Mouse (Mus musculus): ENCODE measurements around the gene P2ry12.

The P2ry12 gene

DNA sequence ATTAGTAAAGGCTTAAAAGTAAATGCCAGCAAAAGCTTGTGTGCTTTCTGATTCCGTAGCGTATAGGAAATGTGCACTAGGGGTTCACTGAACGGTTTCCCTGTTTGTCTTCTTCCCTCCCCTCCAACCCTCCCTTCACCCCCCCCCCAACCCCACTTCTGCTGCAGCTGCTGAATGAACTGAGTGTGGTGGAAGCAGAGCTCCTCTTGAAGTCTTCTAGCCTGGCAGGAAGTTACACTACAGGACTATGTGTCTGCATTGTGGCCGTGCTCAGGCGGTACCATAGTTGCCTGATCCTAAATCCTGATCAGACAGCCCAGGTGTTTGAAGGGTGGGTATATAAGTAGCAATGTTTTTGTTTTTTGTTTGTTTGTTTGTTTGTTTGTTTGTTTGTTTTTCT lies 27.8 kb downstream of the P2ry12 start:
- no peak for DNase-seq (ENCODE audit: low spot score)

- no peak for DNase-seq (ENCODE audit: low spot score)
Observed at GRCm38 (mm10) chr3:59230912-59231311, 31.8 kb downstream of the P2ry12 start.

DNA sequence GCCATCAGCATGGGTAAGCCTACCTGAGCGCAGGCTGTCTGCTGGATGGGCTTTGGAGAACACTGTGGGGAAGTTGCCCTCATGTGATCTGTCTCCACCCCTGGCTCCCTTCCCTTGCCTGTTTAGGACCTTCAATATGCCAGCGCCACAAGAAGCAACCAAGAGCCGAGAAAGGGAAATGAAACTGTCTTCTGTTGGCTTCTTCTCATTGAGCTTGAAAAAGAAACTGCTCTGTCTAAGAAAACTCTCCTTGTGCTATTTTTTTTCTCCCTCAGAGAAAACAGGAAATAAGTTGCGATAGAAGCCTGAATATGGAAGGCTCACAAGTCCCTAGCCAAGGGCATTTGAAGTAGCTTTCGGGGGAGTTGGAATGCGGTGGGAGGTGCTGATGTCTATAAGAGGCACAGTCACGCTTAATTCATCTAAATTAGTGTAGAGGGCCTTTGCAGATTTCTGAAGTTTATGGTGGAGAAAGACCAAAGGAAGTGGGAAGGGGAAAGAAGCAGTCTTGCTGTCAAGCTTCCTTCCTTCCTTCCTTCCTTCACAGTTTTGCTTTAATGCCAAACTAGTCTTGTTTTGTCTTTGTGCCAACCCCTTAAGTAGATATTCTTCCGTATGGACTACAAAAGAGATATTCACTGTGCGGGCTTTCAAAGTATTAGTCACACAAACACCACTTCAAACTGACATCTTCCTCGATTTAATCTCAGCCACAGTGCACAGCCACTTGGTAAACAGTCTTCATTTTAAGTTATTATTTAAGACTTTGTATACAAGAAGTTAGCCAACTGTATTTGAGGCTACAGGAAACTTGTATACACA lies 33.7 kb downstream of the P2ry12 start:
- peak; percentile 38 for DNase-seq (ENCODE audit: low spot score)

DNA sequence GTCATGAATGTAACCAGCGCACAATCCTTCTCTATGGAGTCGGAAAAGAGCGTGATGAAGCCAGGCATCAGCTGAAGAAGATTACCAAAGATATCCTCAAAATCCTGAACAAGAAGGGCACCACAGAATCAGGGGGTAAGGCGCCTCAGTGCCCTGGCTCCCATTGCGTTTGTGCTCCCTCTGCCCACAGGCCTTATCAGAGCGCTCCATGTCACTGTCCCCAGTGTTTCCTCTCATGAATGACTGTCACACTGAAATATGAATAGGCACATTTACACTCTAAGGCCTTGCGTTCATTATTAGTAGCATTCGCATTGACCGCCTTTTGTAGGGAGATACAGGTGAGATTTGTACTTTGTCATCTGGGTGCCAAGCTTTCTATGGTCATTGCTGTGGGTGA lies 35.0 kb downstream of the P2ry12 start:
- no peak for DNase-seq (ENCODE audit: low spot score)

GRCm38 (mm10) chr3:59225411-59225810 lies 37.3 kb downstream of the P2ry12 start:
- no peak for DNase-seq (ENCODE audit: low spot score)

- no peak for DNase-seq (ENCODE audit: low spot score)
Observed at GRCm38 (mm10) chr3:59222303-59222702, 40.4 kb downstream of the P2ry12 start.

DNA sequence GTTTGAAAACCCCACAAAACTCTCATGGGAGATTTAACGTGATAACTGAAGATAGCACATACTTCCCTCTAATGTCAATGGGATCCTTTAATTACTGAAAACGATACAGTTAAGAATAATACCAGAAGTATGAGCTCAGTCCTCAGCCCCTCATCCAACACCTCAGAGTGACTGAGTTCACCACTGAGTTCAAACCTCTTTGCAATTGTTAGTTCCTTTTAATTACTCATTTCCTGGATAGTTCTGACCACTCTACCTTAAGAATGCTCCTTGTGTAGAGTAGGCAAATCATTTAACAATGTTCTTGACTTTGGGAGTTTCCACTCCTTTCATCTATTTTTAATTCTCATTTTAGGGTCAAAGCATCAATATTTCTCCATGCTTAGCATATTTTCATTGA lies 43.3 kb downstream of the P2ry12 start:
- DNase-seq (ENCODE audit: low spot score) = no peak

DNA sequence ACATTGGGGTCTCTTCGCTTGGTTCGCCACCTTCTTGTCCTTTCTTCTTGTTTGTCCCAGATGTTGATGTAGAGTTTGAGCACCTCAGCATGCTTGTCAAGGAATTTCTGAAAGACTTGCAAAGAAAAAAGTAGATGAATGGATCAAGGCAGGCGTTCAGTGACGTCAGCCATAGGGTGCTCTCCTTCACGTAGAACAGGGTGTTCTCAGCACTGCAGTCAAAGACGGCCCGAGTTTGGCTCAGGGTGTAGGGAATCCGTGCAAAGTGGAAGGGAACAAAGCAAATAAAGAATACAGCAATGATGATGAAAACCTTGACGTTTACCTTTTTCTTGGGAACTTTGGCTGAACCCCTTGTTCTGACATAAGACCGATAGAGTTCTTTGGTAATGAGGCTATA lies 45.5 kb downstream of the P2ry12 start:
- no peak for DNase-seq (ENCODE audit: low spot score)

- DNase-seq (ENCODE audit: low spot score) = no peak
Observed at GRCm38 (mm10) chr3:59212404-59212803, 50.3 kb downstream of the P2ry12 start.

DNA sequence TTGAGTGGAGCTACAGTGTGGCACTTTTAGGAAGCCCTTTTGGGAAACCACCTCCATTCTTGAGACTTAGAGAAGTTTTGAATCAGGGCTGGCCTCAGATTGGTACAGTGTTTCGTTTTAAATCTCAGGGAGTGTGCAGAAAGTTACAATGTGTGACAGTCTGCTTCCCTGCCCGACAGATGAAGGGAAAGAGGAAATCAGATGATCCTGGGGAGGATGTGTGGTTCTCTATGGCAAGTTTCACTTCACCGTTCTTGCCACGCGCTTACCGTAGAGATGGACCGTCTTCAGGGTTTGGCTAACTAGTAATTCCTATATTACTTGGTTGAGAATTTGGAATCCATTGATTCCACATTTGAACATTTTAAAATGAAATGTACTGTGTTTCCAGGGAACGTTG lies 50.9 kb downstream of the P2ry12 start:
- no peak for DNase-seq (ENCODE audit: low spot score)

DNA sequence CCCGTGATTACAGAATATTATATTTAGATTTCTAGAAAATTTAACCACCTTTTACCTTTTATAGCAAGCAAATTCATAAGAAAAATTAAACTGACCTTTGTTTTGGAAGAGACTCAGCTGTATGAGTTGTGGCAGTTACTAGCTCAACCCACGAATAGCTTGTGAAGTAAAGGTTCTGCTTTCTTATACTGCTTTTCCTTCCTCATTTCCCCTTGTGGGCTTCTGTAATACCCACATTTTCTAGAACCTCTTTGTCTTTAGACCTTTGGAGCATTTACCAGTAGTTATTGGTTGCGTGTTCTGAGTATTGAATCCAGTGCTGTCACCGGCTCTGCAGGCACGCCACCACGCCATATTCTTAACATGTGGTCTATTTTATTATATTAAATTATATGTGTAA lies 51.9 kb downstream of the P2ry12 start, which contains the start of gene P2ry13:
TSS of gene P2ry13 (minus strand) at position 156 of the 400 bp plus-strand sequence.
- no peak for DNase-seq (ENCODE audit: low spot score)

DNA sequence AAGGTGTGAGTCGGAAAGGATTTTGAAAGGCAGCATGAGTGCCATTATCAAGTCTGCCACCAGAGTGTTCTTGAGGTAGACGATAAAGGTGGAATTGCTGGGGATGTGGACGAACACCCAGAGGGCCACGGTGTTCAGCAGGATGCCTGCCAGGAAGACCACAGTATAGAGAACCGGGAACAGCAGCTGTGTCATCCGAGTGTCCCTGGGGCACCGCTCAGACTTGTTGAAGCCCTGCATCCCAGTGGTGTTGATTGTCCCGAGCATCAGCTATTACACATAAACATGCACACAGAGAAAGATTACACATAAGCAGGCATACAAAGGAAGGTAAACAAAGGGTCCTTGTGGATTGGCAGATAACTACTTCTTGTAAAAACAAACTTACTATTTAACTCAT lies 52.6 kb downstream of the P2ry12 start:
- no peak for DNase-seq (ENCODE audit: low spot score)

DNA sequence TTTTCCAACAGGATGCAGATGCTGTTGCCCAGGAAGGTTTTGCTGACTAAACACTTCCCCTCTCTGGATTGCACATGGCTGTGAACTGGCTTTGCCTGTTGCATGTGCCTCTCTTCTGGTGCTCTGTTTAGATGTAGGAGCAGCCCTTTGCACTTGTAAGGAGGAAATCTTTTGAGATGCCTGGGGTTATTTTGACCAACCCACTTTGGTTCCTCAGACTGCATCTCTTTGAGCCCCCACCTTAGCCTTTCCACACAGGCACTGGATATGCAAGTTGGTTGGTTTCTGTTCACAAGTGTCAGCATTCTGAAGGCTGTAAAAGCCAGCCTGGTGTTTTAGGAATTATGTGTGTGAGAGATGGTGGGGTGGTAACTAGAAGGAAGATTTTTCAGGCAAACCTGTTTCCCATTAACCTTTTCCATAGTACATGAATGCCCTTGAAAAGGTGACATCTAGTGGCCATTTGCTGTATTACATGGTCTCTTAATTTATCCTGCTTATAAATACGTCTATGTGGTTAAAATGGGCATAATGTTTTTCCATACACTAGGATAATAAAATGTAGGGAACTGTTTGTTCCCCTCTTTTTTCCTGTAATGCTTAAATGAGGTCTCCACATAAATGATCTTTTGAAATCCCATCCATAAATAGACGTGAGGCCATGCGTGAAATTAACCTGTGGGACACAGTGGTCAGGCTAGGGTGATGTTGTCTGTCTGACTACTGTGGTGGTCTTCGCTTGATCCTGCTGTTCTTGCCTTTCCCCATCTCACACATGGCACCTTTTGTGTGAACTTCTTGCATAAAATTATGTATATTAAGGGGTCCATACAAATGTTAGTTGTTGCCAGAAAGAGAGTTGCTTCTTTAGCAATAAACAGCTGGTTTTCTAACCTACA lies 53.8 kb downstream of the P2ry12 start:
- DNase-seq (ENCODE audit: low spot score) = peak; percentile 91

DNA sequence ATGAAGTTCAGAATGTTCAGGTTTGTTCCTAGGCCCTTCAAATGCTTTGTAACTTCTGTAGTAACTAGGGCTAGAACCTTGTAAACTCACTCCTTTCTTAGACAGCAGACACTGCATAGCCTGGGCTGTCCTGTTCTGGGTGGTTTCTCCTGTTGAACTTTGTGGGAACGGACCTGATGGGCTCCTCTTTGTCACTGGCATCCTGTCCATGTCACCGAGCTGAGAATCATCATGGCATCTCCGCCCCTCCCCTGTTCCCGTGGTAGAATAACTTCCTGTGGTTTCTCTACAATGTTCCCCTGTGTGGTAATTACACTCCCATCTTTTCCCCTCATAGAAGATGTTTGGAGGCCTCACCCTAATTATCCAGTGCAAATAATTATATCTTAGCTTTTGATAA lies 56.7 kb downstream of the P2ry12 start:
- no peak for DNase-seq (ENCODE audit: low spot score)

DNA sequence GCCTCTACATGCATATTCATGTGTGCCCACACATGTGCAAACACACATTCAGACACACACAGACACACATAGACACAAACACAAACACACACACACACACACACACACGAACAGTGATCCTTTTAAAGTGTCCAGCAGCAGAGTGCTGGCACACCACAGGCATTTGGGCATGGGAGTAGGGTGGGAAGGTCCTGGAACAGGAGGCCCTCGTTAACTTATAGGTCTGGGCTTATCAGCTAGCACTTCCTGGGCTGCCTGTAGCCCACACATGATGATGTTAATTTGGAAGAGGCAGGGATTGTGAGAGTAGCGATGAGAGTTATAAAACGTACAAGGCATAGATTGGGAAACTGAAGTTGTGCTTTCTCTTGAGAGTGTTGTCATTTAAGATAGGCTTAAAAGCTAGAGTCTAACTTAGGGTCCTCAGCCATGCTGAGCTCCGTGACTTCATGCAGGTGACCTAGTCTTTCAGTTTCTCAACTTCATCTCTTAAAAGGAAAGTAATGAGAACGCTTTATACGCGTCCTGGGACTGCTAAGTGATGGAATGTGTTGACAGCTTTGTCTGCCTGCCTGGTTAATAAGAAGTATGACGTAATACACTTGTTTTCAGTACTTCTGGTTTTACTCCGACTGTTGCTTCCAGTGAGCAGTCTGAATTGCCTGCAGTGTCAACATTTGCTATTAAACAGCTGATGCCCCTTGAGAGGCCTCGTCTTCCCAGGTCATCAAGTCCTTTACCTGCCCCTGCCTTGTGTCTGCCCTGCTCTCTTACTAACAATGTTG lies 57.8 kb downstream of the P2ry12 start:
- DNase-seq (ENCODE audit: low spot score) = no peak

DNA sequence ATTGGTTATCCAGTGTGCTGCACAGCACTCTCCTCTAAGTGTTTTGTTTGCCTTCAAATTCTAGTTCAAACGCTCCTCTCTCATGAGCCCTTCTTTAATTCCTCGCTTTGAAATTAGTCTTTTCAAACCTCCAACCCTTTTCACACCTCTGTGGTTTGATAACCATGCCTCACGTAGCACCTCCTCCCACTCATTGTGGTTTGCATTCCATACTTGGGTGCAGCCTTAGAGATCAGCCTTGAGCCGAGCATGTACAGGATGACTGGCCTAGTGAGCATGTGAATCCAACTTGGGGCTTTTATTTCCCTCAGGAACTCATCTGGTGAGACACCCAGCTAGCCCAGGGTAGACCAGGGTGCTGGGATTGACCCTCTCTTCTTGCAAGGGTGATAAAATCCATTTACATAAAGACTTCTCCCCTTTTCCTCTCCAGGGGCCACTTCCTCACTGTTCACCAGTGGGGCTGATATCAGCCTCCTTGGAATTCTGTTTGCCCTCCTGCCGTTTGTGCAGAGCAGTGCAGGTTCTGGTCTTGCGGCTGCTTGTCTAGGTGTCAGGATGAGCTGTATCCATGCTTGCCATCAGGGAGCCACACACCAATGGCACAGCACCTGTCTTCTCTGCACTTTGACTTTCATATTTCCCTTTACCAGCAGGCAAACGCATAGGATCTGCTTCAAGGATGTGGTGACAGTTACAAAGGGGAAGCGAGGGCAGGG lies 58.7 kb downstream of the P2ry12 start:
- DNase-seq (ENCODE audit: low spot score) = no peak

DNA sequence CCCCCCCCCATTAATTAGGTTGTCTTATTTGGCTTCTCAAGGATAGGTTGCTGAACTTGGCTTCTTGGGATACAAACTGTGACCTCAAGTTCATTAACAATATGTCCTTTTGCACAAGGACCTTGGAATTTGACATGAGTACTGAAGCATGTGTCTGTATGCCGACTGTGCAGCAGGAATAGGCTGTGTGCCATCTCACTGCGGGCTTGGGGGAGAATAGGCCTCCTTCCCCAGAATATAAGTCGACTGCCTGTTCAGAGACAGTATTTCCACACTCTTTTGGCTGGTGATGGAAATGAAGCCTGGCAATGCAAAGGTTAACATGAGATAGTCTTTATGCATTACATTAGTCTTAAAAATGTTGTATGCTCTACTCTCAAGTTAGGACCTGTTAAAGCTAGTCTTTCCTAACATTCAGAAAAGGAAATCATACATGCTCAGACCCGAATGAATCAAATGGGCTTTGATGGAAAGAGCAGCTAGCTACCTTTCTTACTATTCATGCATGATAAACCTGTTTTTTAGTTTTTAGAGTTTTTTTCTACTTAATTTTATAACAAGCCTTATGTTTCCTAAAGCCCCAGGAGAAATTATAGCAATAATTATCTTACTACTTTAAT lies 65.2 kb downstream of the P2ry12 start:
- no peak for DNase-seq (ENCODE audit: low spot score)

DNA sequence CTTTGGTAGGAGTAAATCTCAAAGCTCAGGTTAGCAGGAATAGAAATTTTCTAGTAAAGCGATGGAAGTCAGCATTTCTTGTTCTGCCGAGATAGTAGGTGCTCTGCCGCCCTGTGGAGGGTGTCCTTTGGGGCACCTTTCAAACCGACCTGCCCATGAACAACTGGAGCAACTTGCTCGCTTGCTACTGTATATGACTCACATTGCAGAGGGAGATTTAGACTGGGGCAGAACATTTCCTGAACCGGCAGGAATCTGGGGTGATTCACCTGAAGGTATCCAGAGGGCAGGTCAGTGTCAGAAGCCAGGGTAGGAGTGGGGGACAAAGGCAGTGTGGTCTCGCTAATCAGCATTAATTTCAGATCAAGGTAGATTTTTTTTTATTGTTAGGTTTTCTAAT lies 67.7 kb downstream of the P2ry12 start, which contains the start of gene Gpr87:
TSS of gene Gpr87 (minus strand) at position 167 of the 400 bp plus-strand sequence.
- DNase-seq (ENCODE audit: low spot score) = no peak

GRCm38 (mm10) chr3:59194099-59194498 lies 68.6 kb downstream of the P2ry12 start:
- DNase-seq (ENCODE audit: low spot score) = no peak

DNA sequence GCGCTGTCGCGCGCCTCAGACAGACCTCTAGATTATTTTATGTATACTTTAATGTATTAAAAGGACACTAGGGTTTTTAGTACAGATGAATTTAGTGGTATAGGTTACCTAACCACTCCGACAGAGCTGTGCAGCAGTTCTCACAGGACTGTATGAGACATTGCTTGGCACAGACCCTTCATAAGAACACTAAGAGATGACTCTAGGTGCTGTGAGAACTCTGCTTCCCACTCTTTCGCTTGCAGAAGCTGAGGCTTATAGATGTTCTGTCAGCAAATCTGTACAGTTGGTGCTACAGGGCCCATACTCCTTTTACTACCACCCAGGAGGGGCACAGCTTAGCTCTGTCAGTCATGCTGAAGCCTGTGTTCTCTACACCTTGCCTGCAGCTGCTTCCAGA lies 71.0 kb downstream of the P2ry12 start:
- no peak for DNase-seq (ENCODE audit: low spot score)

DNA sequence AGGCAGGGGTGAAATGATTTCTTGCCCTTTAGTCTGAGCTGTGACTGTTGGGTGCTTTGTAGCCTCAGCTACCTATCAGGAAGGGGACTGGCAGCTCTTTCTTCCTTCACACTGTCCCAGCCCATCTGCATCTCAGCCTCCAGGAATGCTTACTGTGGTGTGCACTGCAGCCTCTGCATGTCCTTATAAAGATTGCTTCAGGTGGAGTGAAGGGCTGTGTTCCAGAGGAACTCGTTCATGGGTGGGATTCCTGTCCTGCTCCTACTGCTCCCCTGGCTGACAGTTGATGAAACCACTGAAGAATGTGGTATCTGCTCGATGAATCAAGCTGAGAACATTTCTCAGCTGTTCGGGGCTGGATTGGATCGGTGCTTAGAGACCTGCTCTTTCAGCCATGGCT lies 75.3 kb downstream of the P2ry12 start:
- DNase-seq (ENCODE audit: low spot score) = no peak
